Mouse (Mus musculus) megakaryocyte, embryonic 14.5 days (primary cell): ENCODE measurements around the gene Hacl1.

Experiments used
- FLI1 ChIP-seq: IDR thresholded peaks from 2 replicates; pipeline ENCODE4 v1.6.1; 2012; ENCODE audit warnings: low read length, inconsistent platforms, mixed read lengths
- GATA1 ChIP-seq: IDR thresholded peaks from 3 replicates; pipeline ENCODE4 v1.6.1; 2012; ENCODE audit warnings: mixed read lengths, low read length, inconsistent platforms, borderline replicate concordance

- no peak for TF ChIP-seq GATA1
- TF ChIP-seq FLI1 = no peak
Observed at GRCm38 (mm10) chr14:31596408-31596807, 44.7 kb downstream of the Hacl1 start.
